Mouse (Mus musculus) T-cell, adult 2 months (primary cell): ENCODE measurements around the gene Gm10424.
"Not testable (repeated sequence)": the region's sequence is repeated elsewhere in the genome, so short reads cannot be mapped to it uniquely, and the experiment has no call there.

Experiments used
- DNase-seq: peaks from one replicate; pipeline ENCODE4 v3.0.0; 2022; ENCODE audit warnings: low spot score

The Gm10424 gene

DNA sequence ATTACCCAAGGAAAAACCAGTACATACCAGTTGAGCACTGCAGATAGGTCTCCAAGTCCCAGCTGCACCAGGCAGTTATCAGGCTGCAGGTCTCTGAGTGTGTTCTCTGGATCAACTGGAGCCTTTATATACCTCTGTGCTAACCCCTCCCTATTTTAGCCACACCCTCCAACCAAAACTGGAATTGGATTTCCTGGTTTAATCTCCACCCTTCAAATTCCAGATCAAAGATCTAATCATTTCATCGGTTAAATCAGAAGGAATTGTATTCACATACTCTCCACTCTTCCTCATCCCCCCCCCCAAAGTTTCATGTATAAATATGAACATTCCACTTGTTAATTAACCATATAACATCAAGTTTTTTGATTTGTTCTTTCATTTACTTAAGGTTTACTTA lies at the start of gene Gm10424:
TSS of gene Gm10424 (minus strand) at position 101 of the 400 bp plus-strand sequence.
- DNase-seq, result not testable (repeated sequence)

DNA sequence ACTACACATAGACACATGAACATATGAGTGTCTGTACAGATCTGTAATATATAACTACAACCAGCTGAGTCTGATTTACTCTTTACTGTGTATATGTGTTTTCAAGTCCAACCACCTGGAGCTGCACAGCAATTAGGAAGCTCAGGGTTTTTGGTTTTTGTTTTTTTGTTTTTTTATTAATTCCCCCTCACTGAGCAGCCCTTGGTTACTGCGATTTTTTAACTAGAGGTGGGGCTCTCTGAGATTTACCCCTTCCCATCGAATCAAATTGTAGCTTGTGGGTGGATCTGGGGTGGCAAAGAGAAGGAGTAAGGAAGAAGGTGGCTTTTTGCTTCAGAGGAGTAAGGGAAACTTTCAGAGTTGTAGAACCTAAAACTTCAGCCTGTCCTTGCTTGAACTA lies 33.0 kb upstream of the Gm10424 start, which contains the start of gene Gm3259:
TSS of gene Gm3259 (plus strand) at position 301 of the 400 bp plus-strand sequence.
- not testable (repeated sequence) for DNase-seq
